Mouse (Mus musculus) stomach, postnatal 0 days (tissue): ENCODE data around the gene Mrps7.

ENCODE experiments used
- CTCF ChIP-seq: IDR thresholded peaks from 2 replicates; pipeline ENCODE4 v1.5.1; 2016; ENCODE audit warnings: antibody characterized with exemption, low read depth, mild to moderate bottlenecking, moderate library complexity
- EP300 ChIP-seq: optimal IDR thresholded peaks from 2 replicates; pipeline ENCODE3; 2016; ENCODE audit warnings: antibody characterized with exemption

DNA sequence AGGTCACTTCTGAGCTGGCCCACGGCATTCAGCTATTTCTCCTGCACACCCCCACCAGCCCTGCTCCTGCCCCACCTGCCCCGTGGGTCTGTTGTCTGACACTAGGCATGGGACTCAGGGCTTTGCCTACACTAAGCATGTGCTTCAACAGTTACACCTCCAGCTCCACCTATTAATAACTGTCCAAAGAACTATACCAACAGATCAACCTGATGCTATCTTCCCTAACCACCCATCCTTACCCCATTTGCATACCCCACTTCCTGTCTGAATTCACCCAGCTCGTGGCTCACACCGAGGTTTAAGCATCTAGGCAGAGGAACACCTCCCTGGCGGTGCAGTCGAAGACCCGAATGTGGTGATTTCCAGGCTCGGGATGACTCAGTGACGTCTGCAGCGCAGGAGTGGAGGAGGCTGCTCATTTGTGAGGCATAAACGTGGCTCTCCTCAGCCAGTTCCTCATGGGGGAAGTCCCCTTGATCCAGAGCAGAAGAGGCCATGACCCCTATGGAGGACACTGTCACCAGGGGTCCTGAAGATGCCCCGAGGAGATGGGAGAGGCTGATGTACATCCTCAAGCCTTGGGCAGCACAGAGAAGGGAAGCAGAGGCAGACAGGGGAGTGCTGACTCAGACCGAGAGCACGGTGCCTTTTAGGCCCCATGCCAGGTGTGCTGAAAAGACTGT lies 37.4 kb downstream of the Mrps7 start:
- TF ChIP-seq CTCF: no peak
- no peak for TF ChIP-seq EP300
